ENCODE assay signal across 28 mouse cellular contexts in genomic region chr10:13827150-13827549, GRCm38 (mm10).
"Had no signal": no experiment of that assay in that cellular context is flagged by ENCODE, and none has a peak within 500 bp of the region (broad histone marks: within the 10 kb centered on the region; RNA-seq: fewer than 3 reads in every experiment).

No protein-coding gene starts in this region.

- H3K4me3 ChIP-seq: gastrocnemius, adult 2 months; heart, adult 2 months; heart, embryonic 13.5 days; heart, embryonic 15.5 days; hindbrain, embryonic 10.5 days; hindbrain, embryonic 12.5 days; kidney, embryonic 15.5 days; left cerebral cortex, adult 2 months; limb, embryonic 10.5 days; limb, embryonic 12.5 days; liver, embryonic 13.5 days had no signal

- H3K27me3 ChIP-seq: heart, embryonic 13.5 days; heart, embryonic 15.5 days; hindbrain, embryonic 12.5 days; kidney, embryonic 15.5 days; limb, embryonic 12.5 days; liver, embryonic 13.5 days had no signal

- H3K4me2 ChIP-seq: heart, embryonic 11.5 days; heart, embryonic 13.5 days; heart, embryonic 15.5 days; hindbrain, embryonic 12.5 days; hindbrain, embryonic 14.5 days; kidney, embryonic 15.5 days; limb, embryonic 12.5 days; liver, embryonic 11.5 days; liver, embryonic 13.5 days had no signal

- H3K9me3 ChIP-seq: heart, embryonic 13.5 days; heart, embryonic 15.5 days; hindbrain, embryonic 10.5 days; hindbrain, embryonic 12.5 days; kidney, embryonic 15.5 days; limb, embryonic 10.5 days; limb, embryonic 12.5 days; liver, embryonic 13.5 days had no signal

- ATAC-seq: hindbrain, embryonic 16.5 days; intestine, embryonic 16.5 days had no signal

- DNase-seq: gastrocnemius, adult 2 months; gastrocnemius, postnatal 10 days; gastrocnemius, postnatal 25 days; heart, adult 2 months; heart, postnatal 14 days; heart, postnatal 4 days; kidney, adult 11 months; kidney, adult 2 months; kidney, adult 9 months; kidney, postnatal 14 days; kidney, postnatal 36 days; layer of hippocampus, adult 9-11 months; liver; liver, embryonic 13.5 days had no signal

- H3K4me1 ChIP-seq: heart, embryonic 13.5 days; heart, embryonic 15.5 days; hindbrain, embryonic 10.5 days; hindbrain, embryonic 12.5 days; kidney, embryonic 15.5 days; limb, embryonic 10.5 days; limb, embryonic 12.5 days; liver, embryonic 13.5 days had no signal

- H3K36me3 ChIP-seq: kidney, embryonic 15.5 days; limb, embryonic 10.5 days; limb, embryonic 12.5 days; liver, embryonic 13.5 days had no signal

- H3K9ac ChIP-seq: heart, embryonic 13.5 days; heart, embryonic 15.5 days; hindbrain, embryonic 12.5 days; hindbrain, embryonic 14.5 days; kidney, embryonic 15.5 days; limb, embryonic 12.5 days; liver, embryonic 13.5 days had no signal

- H3K27ac ChIP-seq: gastrocnemius, adult 2 months; heart, adult 2 months; heart, embryonic 13.5 days; heart, embryonic 15.5 days; hindbrain, embryonic 10.5 days; hindbrain, embryonic 12.5 days; hindbrain, embryonic 14.5 days; kidney, embryonic 15.5 days; kidney, postnatal 0 days; left cerebral cortex, adult 2 months; limb, embryonic 10.5 days; limb, embryonic 12.5 days; liver, embryonic 13.5 days had no signal
